Mouse (Mus musculus): ENCODE data around the gene Cdk11b. TPM values are rescaled to one million over a fixed set of nuclear protein-coding genes. Genes with fewer than 3 reads are reported as not detected.

Cdk11b gene
- total and polyA plus RNA-seq, 3 experiments, result 15.6 to 82.0 (median 26.6) TPM

DNA sequence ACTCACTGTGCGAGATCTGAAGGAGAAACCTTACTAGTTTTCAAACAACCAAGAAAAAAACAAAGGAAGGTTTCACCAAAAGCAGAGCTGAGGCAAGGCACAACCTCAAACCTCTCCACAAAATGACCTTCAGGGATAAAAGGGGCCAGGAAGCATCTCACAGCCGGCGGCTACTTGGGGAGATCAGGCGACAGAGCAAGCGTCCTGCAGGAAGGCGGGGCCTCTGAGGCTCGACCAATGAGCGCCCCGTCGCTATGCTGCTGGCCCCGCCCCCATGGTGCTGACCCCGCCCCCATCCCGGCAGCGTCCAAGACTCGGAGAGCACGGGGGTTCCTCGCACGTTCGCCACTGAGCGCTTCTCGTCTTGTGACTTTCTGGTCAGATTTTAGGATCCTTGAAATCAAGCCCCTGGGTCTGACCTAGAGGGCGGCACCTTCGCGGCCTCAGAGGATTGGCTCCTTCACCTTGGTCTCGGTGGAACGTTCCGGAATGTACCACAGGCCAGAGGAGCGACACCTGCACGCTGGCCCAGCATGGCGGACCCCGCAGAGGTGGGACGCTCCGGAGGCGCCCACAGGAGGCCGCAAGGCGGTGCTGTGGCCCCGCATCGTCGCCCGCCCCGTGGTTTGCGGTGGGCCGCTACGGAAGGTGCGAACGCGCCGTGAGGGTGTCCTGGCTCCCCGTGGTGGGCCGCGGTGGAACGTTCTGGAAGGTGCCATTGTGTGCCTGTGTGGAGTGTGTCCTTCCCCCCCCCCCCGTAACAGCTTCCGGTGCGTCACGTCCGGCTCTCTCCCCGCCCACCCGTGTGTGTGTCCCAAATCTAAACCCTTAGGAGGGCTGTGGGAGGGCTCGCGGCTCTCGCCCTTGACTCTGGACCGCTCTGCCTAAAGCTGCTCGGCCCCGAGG lies 23.3 kb upstream of the Cdk11b start, which contains the start of gene Slc35e2:
TSS of gene Slc35e2 (plus strand) at position 326 of the 906 bp plus-strand sequence.
- Histone ChIP-seq H3K79me2 (replicated peaks; ENCODE audit: control insufficient read depth, extremely low read depth, insufficient read depth, poor library complexity, severe bottlenecking) (peaks cover 24% of the 10 kb centered on the region), H3K36me3 (replicated peaks in 1 of 2; ENCODE audit: control insufficient read depth in 1 of 2, insufficient read depth in 1 of 2, low read length in 1 of 2) (peaks cover 3 to 30% of the 10 kb centered on the region in 2 experiments), H3K4me2 (ENCODE audit: insufficient read depth, low read depth, poor library complexity, severe bottlenecking) (peak within 1 kb of the TSS; percentile 86), H3K4me1 (ENCODE audit: control insufficient read depth in 1 of 2, insufficient read depth in 2 of 2) (peaks cover 5 to 46% of the 10 kb centered on the region in 2 experiments), H3K27ac (ENCODE audit: insufficient read depth, low read depth) (peak within 1 kb of the TSS; percentile 99), H3K4me3 (replicated peaks in 1 of 3; ENCODE audit: low read depth in 2 of 3, low read length in 2 of 3, poor library complexity in 1 of 3) (peak within 1 kb of the TSS; percentile 78 to 93 (median 88)), H3K9ac (ENCODE audit: insufficient read depth, low read depth) (peak within 1 kb of the TSS; percentile 86), H3K27me3 (replicated peaks) (no peaks in the 10 kb centered on the region), H3K9me3 (replicated peaks; ENCODE audit: low read length) (no peaks in the 10 kb centered on the region)
- dilution Hi-C loops (cut with MboI; ENCODE audit: extremely low pct_ligation_motif_present, extremely low pct_unique_long_range_greater_than_20kb, low sequenced_read_pairs), result no loop called here
- TF ChIP-seq TBP (conservative IDR thresholded peaks at IDR 0.05; ENCODE audit: low read depth, low read length), result peak; percentile 93
- no peak for TF ChIP-seq ETS1 (conservative IDR thresholded peaks at IDR 0.05; ENCODE audit: low read depth, low read length)
- peak; percentile 23; the same call in 1 of the 2 replicates for TF ChIP-seq ELF1 (IDR thresholded peaks at IDR 0.05; ENCODE audit: low read depth, low read length)
- TF ChIP-seq PAX5 (IDR thresholded peaks at IDR 0.05; ENCODE audit: low read length), result no peak
- TF ChIP-seq ZNF384 (IDR thresholded peaks at IDR 0.05; ENCODE audit: low read depth, low read length), result no peak
- peak; percentile 84 for TF ChIP-seq POLR2A (IDR thresholded peaks at IDR 0.05; ENCODE audit: low read depth, low read length)
- TF ChIP-seq IRF4 (IDR thresholded peaks at IDR 0.05; ENCODE audit: low read depth, low read length), result 0 out of 2 replicates have a peak, but pooled peaks have one; percentile 2
- peak; percentile 50 for TF ChIP-seq MXI1 (IDR thresholded peaks at IDR 0.05; ENCODE audit: low read depth, low read length)
- peak; percentile 27; the same call in 1 of the 2 replicates for TF ChIP-seq MEF2A (IDR thresholded peaks at IDR 0.05; ENCODE audit: borderline replicate concordance, low read depth, low read length)
- 0 out of 2 replicates have a peak, but pooled peaks have one; percentile 40 for TF ChIP-seq NRF1 (IDR thresholded peaks at IDR 0.05; ENCODE audit: low read depth, low read length)
- no peak for TF ChIP-seq USF1 (IDR thresholded peaks at IDR 0.05; ENCODE audit: low read depth, low read length)
- peak; percentile 67; the same call in 1 of the 2 replicates for TF ChIP-seq MAX (IDR thresholded peaks at IDR 0.05; ENCODE audit: low read length)
- TF ChIP-seq BHLHE40 (IDR thresholded peaks at IDR 0.05; ENCODE audit: low read depth, low read length), result peak; percentile 86
- TF ChIP-seq TCF12 (IDR thresholded peaks at IDR 0.05; ENCODE audit: low read depth, low read length), result peak; percentile 55
- no peak for TF ChIP-seq USF2 (conservative IDR thresholded peaks at IDR 0.05; ENCODE audit: low read depth, low read length)
- no peak for TF ChIP-seq SMC3 (IDR thresholded peaks at IDR 0.05; ENCODE audit: low read depth, low read length)
- 0 out of 2 replicates have a peak, but pooled peaks have one; percentile 70 for TF ChIP-seq POLR2AphosphoS2 (IDR thresholded peaks at IDR 0.05; ENCODE audit: low read depth, low read length)
- peak; percentile 9; the same call in 1 of the 2 replicates for TF ChIP-seq EP300 (IDR thresholded peaks at IDR 0.05; ENCODE audit: low read length)
- peak; percentile 95 for TF ChIP-seq ZMIZ1 (IDR thresholded peaks at IDR 0.05; ENCODE audit: low read depth, low read length)
- no peak for TF ChIP-seq E2F4 (IDR thresholded peaks at IDR 0.05; ENCODE audit: insufficient replicate concordance, low read depth, low read length)
- TF ChIP-seq JUND (conservative IDR thresholded peaks at IDR 0.05; ENCODE audit: low read depth, low read length), result no peak
- peak; percentile 99 for TF ChIP-seq CHD1 (IDR thresholded peaks at IDR 0.05; ENCODE audit: low read depth, low read length)
- peak; percentile 81 for TF ChIP-seq NELFE (IDR thresholded peaks at IDR 0.05; ENCODE audit: low read depth, low read length)
- TF ChIP-seq SIN3A (IDR thresholded peaks at IDR 0.05; ENCODE audit: low read length), result peak; percentile 71
- TF ChIP-seq MAZ (IDR thresholded peaks at IDR 0.05; ENCODE audit: low read depth, low read length), result peak; percentile 96; the same call in 1 of the 2 replicates
- peak; percentile 79 for TF ChIP-seq MYC (IDR thresholded peaks at IDR 0.05; ENCODE audit: low read depth, low read length)
- no peak for TF ChIP-seq ZC3H11A (IDR thresholded peaks at IDR 0.05; ENCODE audit: low read depth, low read length)
- TF ChIP-seq MAFK (IDR thresholded peaks at IDR 0.05; ENCODE audit: insufficient replicate concordance, low read length), result no peak
- TF ChIP-seq HCFC1 (IDR thresholded peaks at IDR 0.05; ENCODE audit: low read depth, low read length), result peak; percentile 77
- DNase-seq (ENCODE audit: extremely low read depth), result peak; percentile 94
- in situ Hi-C loops (cut with MboI; ENCODE audit: low pct_ligation_motif_present, low pct_unique_long_range_greater_than_20kb, low sequenced_read_pairs), result no loop called here

All from CH12.LX (cell line).